Mouse (Mus musculus) telencephalon, adult 2 months (tissue): Measurements from ENCODE around the gene Otc.

Experiments
- DNase-seq: peaks from one replicate; pipeline ENCODE4 v3.0.0-alpha.2; 2011; ENCODE audit warnings: low read depth, low spot score

Otc gene

GRCm38 (mm10) chrX:10251852-10252504 lies at the start of gene Otc:
Otc (plus strand) TSS chrX:10252305.
- no peak for DNase-seq

DNA sequence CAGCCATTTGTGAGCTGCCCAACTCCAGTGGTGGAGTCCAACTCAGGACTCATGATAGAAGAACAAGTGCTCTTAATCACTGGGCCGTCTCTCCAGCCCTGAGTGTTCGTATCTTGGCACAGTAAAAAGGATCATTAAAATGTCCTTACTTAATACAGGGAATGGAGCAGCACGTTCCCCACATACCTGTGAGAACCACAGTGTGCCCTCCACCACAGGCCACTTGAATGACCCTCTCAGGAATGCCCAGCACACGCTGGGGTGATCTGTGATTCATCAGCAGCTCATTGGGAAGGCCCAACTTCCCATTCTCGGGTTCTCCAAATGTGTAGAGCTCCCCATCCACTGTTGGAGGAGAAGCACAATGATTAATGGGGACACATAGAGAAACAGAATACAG lies 46.2 kb upstream of the Otc start:
- DNase-seq = no peak

DNA sequence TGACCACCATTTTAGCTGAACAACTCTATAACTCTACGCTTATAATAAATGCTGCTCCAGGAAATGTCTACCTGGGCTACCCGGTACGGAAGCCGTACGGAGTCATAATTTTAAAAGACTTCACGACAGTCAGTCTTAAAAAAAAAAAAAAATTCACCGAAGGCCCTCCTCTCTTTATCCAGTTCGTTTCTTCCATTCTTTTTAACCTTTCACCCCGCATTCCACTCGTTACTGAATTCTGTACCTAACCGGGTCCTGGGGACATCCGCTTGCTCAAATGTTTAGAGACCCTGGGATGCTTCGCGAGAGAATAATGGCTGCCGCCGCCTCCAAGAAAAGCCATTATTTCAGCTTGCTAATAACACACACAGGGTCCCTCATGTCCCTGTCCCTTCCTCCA lies 36.1 kb upstream of the Otc start:
- peak; percentile 61 for DNase-seq

DNA sequence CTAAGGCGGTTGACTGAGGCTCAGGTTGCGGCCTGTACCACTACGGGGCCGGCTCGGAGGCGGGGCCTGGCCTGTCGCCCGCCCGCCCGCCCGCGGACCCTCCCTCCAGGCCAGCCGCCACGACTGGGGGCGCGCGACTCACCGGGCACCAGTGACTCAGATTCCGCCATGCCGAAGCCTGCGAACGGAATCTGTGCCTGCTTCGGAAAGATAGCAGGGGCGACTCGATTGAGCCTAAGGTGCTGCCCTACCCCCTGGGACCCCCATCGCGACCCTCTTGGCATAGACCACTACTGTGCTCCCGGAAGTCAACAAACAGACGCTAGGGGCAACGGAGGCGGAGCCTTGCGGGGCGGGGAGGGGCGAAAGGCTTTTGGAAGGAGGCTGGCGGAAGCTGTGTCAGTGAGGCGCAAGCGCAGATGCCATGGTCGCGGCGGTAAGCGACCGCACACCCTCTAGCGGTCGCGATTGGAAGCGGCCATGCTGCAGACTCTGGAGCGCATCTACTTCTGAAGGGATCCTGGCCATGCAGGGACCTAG lies 35.6 kb upstream of the Otc start, which contains the start of gene Rpgr:
Gene Rpgr, minus strand, starts transcription at position 511 of the 540 bp plus-strand sequence.
- peak; percentile 81 for DNase-seq

DNA sequence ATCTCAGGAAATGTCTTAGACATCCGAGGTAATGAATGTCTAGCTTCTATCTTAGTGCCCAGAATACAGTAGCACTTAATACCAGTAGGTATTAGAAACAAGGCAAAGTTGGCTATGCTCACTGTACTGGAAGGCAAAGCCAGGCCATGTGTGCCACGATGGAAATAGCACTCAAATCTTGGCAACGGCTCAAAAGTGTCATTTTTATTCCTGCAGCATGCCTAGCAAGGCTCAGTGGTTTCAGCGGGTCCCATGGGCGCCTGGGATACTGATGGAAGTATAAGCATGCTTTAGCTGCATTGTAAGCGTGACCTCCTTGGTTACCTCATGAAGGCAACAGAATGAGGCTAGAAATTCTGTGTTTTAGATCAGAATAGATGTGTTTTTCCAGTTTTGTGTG lies 32.8 kb upstream of the Otc start:
- no peak for DNase-seq

GRCm38 (mm10) chrX:10233051-10233450 lies 19.1 kb upstream of the Otc start:
- DNase-seq = peak; percentile 23

- DNase-seq = no peak
Observed at GRCm38 (mm10) chrX:10234617-10235016, 17.5 kb upstream of the Otc start.

DNA sequence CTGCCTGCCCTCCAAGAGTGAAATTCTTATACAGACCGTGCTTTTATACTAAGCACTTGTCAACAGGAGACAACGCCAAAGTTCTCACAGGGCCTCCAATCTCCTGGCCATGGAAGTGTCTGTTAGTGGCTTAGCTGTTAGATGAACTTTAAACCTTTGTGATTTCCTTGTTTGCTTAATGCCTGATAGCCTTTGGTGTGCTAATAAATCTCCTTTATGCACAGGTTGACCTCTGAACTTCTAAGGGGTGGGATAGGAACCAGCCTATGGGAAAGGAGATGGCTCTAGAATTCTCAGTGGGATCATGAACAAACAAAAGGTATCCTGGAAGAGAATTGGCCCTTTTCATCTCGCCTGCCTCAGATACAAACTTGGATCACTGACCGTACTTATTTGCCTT lies 12.6 kb upstream of the Otc start:
- no peak for DNase-seq

- DNase-seq = no peak
Observed at GRCm38 (mm10) chrX:10243916-10244315, 8.2 kb upstream of the Otc start.

DNA sequence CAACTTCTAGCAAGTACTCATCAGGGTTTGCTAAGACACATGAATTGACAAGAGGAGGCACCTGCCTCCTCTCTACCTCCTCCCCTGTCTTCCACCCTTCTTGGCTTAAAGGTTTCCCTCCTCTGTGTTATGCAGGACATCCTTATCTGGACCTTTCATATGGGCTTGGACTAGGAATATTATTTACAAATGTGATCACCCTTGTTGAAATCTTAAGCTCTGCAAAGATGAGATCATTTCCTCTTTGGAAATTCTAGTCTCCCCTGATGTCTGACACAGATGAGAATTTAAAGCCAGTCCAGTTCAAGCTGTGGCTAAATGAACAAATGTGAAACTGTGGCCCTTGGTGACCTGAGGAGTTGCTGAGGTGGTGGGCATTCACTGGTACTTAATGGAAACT lies 748 bp upstream of the Otc start:
- DNase-seq = no peak

- no peak for DNase-seq
Observed at GRCm38 (mm10) chrX:10257774-10258173, 5.7 kb downstream of the Otc start.

DNA sequence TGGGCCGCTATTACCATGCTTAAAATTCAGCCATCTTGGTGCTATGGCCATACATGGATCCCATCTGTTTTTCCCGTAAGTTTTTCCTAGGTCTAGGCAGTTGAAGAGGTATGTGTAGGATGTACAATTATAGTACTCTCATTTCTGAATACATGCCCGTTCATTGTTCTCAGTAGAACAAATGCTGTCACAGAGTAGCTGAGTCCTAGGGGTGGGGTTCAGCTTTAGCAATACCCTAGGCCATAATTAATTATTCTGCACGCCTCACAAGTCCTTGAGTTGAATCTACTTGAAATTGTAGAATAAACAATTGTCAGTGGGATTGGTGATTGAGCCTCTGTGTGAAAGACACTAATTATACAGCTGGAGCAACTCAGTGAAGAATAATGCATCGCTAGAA lies 6.2 kb downstream of the Otc start:
- no peak for DNase-seq

GRCm38 (mm10) chrX:10268308-10268707 lies 16.2 kb downstream of the Otc start:
- no peak for DNase-seq

GRCm38 (mm10) chrX:10268761-10269437 lies 16.8 kb downstream of the Otc start:
- DNase-seq = no peak

- no peak for DNase-seq
Observed at GRCm38 (mm10) chrX:10297341-10297740, 45.2 kb downstream of the Otc start.

DNA sequence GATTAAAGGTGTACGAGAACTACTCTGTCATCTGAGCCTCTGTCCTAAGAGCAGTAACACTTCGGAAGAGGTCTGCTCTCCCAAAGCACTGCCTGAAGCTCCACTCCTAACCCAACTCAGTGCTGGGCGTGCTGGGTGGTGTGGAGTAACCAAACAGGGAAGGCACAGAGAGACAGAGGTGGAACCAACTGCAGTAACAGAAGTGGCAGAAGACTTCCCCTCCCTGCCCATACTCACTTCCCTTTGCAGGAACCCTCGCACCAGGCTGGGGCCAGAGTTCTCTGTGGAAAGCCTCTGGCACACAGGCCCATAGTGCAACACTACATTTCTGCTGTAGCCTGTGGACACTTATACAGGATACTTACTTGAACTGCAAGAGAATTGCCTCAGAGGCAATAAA lies 66.1 kb downstream of the Otc start:
- no peak for DNase-seq

DNA sequence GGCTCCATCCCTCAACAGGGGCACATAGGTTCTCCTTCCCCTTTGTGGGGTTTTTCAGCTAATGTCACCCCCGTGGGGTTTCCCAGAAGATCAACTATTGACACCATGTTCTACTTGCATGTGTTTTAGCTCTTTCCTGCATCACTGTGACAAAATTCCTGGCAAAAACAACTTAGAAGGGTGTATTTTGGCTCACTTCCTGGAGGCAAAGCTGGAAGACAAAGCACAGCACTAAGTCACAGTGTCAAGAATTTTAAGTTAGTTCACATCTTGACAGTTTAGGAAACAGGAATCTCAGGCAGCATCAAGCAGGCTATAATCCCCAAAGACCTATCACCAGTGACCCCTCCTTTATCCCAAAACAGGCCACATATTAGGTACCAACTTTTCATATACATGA lies 78.1 kb downstream of the Otc start:
- no peak for DNase-seq

GRCm38 (mm10) chrX:10331749-10332148 lies 79.6 kb downstream of the Otc start:
- DNase-seq = no peak

DNA sequence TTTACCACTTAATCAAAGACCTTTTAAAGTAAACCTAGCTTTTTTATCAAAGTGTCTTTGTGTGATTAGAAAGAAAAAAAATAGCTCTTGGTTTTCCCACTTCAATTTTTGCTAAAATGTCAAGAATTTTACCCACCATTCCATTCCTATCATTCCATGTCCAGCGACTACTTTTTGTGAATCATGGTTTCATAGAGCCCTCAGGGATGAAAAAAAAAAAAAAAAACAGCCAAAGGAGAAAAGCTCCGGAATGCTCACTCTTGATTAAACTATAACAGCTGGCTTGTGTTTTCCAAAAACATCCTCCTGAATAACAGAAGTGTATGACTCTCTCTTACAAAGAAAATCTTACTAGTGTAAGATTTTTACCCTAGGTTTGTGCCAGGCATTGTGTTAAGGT lies 84.7 kb downstream of the Otc start:
- no peak for DNase-seq

DNA sequence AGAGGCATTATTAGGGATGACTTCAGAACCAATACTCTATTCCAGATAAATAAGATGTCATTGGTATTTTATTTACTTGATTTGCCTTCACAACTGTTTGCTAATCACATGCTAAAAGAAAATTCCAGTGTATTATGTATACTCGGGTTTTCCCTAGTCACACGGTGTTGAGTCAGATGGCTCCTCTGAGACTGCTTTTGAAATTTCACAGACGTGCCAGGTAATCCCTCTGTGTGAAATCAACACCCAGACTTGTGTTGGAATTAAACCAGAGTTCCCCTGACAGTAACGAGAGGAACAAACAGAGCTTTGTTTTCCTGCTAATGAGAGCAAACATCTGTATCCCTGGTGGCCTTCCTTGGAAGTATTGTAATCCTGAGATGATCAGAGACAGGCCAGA lies 103.8 kb downstream of the Otc start:
- DNase-seq = no peak
